Mouse (Mus musculus) WW6 (cell line): ENCODE measurements around the gene Spock2.

Experiments used
- DNase-seq: peaks from one replicate; pipeline ENCODE4 v3.0.0-alpha.2; 2013; ENCODE audit warnings: low read depth, low spot score

Spock2 gene

DNA sequence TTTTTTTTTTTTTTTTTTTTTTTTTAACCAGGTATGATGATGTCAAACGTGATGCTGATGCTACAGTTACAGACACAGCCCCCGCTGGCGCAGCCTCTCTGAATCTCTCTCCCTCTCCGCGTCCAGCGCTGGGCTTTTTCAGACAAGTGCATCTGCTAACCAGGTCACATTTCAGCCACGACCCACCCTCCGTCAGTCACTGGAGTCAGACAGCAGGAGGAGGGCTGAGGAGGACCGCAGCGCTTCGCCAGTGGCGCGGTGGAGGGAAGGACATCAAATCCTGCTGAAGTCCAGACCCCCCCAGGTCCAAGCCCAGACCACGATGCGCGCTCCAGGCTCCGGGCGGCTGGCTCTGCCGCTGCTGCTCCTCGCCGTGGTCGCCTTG lies at the start of gene Spock2:
Spock2 (plus strand) TSS at position 74 of the 385 bp plus-strand sequence.
- DNase-seq = no peak

DNA sequence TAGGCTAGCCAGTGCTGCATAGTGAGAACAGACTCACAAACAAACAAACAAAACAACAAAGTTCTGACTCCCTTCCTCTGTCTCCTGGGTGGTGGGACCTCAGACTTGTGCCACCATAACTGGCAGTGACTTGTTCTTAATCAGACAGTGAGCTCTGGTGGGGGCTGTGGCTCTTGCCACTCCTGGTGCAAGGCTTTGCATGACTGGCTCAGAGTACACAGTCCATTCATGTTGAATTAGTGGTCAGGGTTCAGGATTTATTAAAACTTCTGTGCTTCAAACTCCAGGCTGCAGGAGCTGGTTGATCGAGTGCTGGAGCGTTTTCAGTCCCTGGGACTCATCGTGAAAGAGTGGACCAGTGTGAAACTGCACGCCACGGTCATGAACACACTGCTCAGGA lies 43.8 kb upstream of the Spock2 start:
- DNase-seq = no peak

DNA sequence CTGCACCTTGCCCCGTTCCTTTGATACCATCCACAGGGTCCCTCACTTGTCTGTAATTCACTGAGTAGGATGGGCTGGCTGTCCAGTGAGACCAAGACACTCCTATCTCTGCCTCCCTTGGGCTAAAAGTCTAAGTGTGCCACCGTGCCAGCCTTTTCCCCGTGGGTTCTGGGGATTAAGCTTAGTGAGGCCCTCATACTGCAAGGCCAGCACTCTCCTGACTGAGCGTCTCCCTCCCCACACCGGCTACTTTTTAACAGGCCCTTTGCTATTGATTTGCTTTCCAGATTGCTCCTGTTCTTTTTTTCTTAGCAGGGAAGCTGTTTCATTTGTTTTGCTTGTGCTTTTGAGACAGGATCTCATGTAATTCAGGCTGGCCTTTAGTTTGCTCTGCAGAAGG lies 43.1 kb upstream of the Spock2 start:
- DNase-seq = no peak

DNA sequence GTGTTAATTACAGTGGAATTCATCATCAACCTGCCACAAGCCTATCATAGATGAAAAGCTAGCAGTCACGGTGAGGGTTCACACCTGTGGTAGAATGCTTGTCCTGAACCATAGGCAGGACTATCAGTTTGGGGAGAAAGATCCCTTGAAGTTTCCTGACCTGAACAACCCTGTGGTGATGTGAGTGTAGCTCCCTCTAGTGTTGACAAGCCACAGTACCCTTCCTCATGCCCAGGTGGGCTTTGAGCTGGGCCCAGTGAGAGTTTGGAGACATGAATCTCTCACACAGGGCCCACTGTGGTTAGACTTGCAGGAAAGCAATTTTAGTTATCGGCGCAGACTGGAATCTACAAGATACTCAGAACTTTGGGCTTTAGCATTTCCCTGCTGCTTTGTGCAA lies 39.5 kb upstream of the Spock2 start:
- no peak for DNase-seq

DNA sequence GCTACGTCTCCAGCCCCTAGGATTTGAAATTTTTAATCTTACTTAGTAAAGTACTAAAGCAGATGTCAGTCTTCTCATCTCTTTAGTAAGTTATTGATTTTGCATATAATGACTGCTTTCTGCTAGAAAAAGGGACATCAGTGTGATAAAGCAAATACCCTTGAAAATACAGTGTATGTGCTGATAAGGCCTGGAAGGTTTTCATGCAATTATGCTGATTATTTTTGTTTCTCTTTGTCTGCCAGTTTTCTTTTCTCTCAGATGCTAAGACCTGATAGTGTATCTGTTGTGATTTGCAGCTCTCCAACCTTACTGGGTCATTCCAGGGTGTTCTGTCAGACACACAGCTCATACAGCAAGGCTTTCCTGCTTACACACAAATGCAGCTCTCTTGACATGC lies 30.9 kb upstream of the Spock2 start:
- no peak for DNase-seq

DNA sequence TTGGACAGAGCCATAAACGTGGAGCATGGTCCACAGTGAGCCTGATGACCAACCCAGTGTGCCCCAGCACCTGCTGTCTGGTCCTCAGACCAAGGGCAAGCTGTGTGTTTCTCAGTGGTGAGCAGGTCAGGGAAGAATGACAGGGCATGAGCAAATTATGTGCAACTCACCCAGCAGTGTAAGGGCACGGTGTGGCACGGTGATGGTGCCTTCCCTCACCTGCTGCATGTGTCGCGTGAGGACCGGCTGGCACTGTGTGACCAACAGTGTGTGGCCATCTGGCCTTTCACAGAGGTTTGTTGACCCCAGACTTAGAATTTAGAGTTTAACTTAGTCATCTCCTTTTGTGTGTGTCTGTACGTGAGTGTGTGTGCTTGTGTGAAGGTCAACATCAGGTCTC lies 28.8 kb upstream of the Spock2 start:
- DNase-seq = no peak

DNA sequence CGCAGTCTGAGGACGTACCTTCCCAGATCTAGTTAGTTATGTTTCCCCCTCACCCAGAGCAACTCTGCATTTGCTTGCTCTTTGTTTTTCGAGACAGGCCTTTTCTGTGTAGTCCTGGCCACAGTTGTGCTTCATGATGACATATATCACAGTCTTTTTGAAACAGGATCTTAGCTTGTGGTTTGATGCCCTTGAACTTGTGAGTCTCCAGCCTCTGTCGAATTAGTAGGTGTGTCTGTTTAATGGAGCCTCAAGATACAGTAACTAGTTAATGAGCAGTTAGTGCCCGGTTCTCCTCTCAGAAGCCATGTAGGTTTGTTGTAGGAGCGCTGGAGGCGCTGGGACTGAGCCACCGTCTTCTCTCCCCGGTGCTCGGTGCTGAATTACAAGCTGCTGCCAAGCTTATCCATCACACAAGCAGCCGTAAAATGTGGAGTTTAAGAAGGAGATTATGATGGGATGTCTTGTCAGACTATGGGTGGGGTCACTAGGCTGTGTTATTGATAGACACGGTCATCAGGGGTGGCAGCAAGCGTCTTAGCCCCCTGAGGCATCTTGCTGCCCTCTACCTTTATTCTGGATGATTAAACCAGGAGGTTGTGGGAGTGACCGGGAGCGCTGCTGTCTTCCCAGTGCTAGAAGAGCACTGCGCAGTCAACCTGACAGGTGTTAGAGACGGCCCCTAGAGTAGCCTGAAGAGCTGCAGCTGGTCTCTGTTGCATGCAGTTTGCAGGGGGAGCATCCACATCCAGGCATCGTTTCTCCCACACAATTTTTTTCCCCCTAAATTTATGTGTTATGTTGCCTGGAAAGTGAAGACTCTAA lies 28.1 kb upstream of the Spock2 start:
- no peak for DNase-seq

DNA sequence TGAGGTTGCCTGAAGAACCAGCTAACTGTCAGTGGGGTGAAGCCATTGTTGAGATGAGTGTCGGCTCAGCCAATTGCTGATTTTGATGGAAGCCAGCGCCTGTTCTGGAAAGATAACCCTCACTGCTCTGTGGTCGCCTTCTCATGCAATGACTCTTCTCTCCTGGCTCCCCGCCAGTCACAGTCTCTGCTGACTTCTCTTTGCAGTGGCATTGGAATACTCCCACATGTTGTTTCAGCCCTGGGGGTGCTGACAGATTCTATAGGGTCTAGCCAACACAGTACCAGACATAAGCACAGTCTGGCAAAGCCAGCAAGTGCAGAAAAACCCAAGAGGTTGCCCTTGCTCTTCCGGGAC lies 27.5 kb upstream of the Spock2 start:
- no peak for DNase-seq

DNA sequence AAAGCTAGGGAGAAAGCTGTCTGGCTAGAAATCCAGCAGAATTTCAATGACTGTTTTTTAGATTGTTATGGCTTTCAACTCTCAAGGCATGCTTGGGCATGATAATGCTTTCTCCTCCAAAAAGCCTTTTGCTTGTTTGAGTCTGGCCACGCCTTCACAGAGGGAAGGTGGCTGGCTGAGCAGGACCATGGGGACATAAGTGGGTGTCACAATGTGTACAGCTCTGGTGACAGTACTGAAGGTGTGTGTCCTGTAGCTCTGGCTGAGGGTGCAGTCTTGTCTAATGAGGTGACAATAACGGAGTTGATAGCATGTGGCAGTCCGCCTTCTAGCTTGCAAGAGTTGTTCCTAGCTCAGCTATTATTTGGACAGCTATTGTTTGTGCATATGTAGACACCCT lies 25.8 kb upstream of the Spock2 start:
- no peak for DNase-seq

DNA sequence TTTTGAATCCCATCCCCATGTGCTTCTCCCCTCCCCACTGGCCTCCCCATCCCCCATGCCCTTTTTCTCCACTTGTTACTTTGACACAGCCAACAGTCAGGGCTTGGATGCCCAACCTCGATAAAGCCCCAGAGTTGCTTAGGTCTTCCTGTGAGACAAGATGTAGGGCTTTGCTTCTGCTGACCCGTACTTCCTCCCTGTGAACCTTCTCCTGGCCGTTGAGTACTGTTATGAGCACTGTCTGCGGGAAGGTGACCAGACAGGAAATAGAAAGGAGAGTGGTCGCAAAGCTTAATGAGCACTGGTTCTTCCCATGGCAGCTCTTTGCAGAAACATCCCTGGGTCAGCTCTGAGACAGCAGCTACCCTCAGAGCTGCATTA lies 25.4 kb upstream of the Spock2 start:
- no peak for DNase-seq

DNA sequence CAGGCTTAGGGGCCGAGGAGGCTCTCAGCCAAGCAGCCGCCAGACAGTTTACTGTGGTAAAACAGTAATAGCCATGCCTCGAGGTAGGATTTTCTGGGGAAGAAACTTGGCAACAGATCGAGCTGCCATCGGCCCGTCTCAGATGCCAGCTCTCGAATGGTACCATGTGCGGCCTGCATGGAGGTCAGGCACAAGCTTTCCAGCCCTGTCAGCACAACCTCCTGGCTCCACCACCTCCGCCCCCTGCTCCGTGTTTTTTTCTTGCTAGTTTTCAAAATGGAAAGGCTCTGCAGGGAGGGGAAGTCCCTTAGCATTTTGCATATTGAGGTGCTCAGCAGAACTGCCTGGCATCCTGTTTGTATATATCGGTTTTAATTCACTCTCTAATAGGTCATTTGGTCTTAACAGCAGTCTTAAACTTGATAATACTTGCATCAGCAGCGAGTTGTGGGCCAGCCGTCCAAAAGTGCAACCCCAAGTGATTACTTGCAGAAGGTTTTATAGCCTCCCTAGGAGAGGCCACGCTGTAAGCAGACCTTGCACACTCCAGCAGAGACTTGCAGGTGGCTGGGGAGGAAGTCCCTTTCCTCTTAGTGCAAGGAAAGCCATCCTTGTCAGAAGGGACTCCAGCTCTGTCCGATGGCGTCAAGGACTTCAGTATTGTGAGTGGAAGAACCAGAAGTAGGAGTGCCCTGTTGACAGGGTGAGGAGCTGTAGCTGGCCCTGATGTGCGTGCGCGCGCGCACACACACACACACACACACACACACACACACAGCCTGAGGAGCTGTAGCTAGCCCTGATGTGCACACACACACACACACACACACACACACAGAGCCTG lies 24.8 kb upstream of the Spock2 start:
- DNase-seq = no peak

DNA sequence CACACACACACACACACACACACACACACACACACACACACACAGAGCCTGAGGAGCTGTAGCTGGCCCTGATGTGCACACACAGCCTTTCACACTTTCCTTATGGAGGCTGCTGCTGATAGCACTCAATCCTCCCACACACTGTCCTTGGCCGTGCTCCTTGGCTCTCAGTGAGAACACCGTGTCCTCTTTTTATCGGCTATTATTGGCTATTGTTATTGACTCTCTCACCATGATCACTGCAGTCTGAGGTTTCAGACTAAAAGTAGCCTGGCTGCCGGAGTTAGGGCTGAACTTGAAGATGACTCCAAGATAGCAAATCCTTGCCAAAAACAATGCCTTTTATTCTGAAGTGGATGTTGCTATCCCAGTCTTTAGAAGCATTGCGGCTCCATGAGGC lies 24.1 kb upstream of the Spock2 start:
- DNase-seq = no peak

DNA sequence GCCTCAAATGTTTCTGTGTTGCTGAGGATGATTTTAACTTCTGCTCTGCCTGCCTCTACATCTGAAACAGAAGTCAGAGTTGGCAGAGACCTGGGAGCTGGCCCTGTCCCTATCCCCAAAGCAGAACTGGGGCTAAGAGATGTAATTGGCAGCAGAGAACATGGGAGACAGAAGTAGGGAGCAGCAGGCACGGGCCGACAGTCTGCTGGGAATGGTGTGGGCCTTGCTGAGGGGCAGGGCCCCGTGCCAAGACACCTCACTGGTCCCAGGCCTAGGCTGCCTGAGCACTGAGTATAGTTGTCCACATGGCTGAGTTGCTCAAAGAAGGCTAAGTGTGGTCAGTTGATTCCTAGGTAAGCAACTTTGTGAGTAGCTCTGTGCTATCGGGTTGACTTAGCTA lies 22.0 kb upstream of the Spock2 start:
- no peak for DNase-seq

DNA sequence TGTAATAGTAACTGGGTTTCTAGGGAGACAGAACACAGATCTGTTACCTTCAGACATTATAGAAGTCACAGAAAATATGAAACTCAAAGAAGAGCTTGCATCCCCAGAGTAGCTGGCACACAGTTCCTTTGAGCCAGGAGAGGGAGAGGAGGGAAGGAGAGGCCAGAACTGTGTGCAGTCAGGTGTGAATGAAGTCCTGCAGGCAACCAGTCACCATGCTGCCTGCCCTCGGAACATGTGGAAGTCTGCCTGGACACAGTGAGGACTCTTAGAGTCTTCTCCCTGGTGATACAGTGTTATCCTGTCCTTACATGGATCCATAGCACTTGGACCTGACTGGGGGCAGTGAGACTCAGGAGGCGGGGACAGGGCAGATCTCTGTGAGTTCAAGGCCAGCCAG lies 13.7 kb upstream of the Spock2 start:
- no peak for DNase-seq

DNA sequence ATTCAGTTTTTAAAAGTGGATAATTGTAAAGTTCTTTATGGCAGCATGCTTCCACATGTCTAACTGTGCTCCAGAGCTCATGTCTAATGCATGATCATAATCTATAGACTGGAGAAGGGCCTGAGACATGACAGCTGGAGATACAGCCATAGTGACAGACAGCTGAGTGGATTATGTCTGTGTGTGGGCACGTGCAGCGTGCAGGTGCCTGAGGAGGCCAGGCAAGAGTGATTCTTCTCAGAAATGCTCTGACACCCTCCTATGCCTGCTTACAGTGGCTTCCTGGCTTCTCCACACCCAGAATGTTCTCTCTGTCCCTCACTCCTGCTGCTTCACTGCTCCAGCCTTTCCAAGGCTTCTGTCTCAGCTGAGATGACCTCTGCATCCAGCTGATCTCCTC lies 12.3 kb upstream of the Spock2 start:
- DNase-seq = no peak

DNA sequence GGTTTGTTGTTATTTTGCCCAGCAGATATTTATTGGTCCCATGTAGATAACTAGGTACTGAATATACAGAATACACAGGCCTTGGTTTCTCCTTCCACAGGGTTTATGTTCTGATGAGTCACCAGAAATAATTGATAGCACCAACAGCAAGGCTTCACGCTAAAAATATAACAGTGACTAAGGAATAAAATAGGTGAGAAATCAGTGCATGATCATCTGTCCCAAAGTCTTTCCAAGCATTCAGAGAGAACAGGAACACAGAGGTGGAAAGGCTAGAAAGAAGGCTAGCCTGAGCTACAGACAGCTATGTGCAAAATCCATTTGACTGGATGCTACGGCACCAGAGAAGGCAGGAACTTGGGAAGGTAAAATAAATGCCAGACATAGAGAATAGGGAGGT lies 10.5 kb upstream of the Spock2 start:
- DNase-seq = no peak

DNA sequence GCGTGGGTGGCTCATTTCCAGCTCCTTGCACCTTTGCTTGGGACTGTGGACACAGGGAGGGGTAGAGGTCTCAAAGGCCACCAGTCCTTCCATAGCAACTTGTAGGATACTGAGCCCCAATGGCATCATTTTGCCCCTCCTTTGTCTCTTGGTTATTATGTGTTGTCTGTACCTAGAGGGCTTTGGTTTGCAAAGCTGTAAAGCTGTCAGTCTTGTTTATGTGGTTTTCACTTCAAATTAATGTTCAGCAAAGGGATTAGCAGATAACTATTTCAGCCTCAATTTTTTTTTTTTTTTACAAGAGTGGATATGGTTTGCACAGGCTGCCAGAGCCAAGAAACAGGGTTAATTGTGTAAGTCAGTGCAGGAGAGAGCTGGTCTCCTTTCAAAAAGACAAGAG lies 9.7 kb upstream of the Spock2 start:
- DNase-seq = no peak

DNA sequence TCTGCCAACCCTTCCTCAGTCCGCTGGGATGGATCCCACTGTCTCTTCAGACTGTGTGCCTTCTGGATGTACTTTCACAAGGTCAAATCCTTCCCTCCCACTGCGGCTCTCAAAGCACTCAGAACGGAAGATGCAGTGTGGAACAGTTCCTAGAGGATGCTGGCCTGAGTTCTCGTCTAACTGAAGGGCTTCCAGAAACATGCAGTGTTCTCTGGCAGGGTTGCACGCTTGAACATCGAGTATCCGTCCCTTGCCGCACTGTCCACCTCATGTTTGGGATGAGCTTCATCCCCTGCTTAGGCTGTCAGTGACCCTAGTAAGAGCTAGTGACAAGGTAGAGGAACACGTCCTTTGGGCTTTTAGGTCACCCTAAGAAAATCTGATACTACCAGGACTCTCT lies 8.9 kb upstream of the Spock2 start:
- DNase-seq = no peak

DNA sequence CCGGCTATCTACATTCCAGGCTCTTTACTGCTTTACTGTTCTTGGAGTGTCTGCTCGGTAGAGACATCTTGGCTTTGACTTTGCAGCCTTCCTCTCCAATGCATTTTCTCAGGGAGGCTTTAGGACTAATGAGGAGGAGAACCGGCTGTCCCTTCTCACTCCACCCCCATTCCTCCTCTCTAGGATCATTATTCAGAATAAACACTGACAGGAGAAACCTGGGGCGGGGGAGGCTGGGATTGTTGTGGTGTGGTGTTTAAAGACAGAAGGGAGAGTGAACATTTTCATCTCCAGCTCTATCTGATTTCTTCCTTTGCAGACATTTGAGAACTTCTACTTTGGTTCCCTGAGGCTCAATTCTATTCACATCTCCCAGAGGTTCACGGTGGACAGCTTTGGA lies 8.2 kb upstream of the Spock2 start:
- no peak for DNase-seq

DNA sequence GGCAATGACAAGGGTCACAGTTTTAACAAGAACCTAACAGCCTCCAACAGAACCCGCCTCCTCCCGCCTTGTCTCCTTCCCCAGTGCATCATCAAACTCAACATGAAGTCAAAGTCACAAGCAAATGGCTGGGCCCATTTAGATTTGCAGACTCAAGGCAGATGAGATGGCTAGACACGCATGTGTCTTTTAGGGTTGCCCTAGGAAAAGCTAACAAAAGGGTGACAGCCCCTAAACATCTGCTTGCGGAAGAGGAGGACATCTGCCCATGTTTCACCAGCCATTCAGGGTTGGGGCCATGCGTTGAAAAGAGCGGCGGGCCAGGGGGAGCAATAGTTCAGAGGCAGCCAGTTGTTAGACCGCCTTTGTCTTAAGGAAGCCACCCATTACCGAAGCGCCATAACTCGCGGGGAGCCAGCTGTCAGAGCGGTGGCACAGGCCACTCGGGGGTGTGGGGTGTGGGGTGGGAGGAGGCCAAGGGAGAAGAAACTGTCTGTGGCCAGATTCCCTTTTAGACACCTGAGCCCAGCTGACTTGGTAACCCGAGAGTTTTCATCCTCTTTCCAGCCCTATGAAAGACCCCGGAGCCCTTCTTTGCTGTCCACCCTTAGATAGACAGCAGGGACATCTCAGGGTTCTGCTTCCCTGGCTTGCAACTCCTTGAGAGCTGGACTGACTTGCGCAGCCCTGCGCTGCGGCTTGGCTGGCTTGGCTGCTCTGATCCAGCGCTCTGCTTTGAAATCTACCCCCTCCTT lies 451 bp upstream of the Spock2 start:
- no peak for DNase-seq

DNA sequence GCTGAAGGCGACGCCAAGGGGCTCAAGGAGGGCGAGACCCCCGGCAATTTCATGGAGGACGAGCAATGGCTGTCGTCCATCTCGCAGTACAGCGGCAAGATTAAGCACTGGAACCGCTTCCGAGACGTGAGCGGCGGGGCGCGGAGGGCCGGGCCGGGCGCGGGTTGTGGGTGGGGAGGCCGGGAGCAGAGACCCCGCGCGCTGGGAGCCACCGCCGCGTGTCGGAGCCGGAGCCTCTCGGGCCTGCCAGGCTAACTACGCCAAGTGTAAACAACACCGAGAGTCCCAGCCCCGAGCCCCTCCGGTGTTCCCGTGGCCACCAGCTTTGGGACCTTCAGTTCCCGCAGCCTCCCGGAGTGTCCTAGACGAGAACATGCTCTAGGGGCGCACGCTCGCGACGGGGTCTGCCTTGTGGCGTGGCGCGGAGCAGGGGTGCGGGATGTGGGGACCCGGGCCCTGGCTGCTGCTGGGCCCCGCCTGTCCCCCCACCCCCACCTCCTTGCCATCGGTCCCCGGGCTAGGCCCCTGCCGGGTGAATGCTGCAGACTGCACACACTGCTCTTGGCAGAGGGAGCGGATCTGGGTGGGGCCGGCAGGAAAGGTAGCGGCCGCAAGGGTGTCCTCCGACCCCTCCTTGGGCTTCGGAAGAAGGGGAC lies 640 bp downstream of the Spock2 start:
- DNase-seq = no peak

DNA sequence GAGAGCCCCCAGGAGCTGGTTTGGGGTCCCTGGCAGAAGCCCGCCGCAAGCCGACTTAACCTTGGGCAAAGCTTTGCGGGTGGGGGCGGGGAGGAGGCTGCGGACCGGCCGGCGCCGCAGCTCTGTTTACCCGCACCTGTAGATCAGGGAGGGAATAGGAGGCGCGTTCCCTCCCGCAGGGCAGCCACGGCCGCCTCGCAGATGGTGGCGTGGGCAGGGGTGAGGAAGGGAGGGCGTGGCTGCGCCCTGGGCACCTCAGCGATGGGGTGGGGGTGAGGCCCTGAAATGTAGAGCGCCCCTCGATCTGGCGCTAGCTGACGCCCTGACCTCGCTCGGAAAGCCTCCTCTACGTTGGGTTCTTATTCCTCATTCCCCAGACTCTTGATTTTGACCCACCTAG lies 1.4 kb downstream of the Spock2 start:
- DNase-seq = no peak
